Mouse (Mus musculus): ENCODE measurements at regions not wholly inside any gene's neighbourhood (a gene's known extent, or its start where the extent isn't known, plus 50 kb on each side); places are given as distances from the start of the nearest gene placed in this dataset.

GRCm38 (mm10) chr2:105454353-105454752 is 55.2 kb upstream of the Rcn1 start:
- DNase-seq, result no peak

- DNase-seq, result no peak
Observed at GRCm38 (mm10) chr2:105454836-105455235, 55.7 kb upstream of the Rcn1 start.

- no peak for DNase-seq
Observed at GRCm38 (mm10) chr2:105458643-105459042, 59.5 kb upstream of the Rcn1 start.

GRCm38 (mm10) chr2:105459512-105459911 is 60.4 kb upstream of the Rcn1 start:
- no peak for DNase-seq

GRCm38 (mm10) chr2:105465630-105466029 is 66.5 kb upstream of the Rcn1 start:
- no peak for DNase-seq

GRCm38 (mm10) chr2:105468930-105469329 is 69.8 kb upstream of the Rcn1 start:
- peak; percentile 33 for DNase-seq

GRCm38 (mm10) chr2:105476028-105476677 is 77.0 kb upstream of the Rcn1 start:
- DNase-seq, result no peak

- no peak for DNase-seq
Observed at GRCm38 (mm10) chr2:105481990-105482592, 83.0 kb upstream of the Rcn1 start.

- no peak for DNase-seq
Observed at GRCm38 (mm10) chr2:105484496-105484895, 85.4 kb upstream of the Rcn1 start.

- DNase-seq, result no peak
Observed at GRCm38 (mm10) chr2:105485286-105485685, 86.2 kb upstream of the Rcn1 start.

GRCm38 (mm10) chr2:105495796-105496195 is 96.7 kb upstream of the Rcn1 start:
- no peak for DNase-seq

GRCm38 (mm10) chr2:105504197-105504596 is 105.1 kb upstream of the Rcn1 start:
- DNase-seq, result no peak

GRCm38 (mm10) chr2:105505554-105505953 is 106.4 kb upstream of the Rcn1 start:
- no peak for DNase-seq

GRCm38 (mm10) chr2:105507160-105507559 is 108.0 kb upstream of the Rcn1 start:
- no peak for DNase-seq

- no peak for DNase-seq
Observed at GRCm38 (mm10) chr2:105510816-105511215, 111.7 kb upstream of the Rcn1 start.

- DNase-seq, result no peak
Observed at GRCm38 (mm10) chr2:105511690-105512089, 112.6 kb upstream of the Rcn1 start.

GRCm38 (mm10) chr2:105514226-105514625 is 115.1 kb upstream of the Rcn1 start:
- no peak for DNase-seq

- DNase-seq, result peak; percentile 30
Observed at GRCm38 (mm10) chr2:105514881-105515280, 115.8 kb upstream of the Rcn1 start.

GRCm38 (mm10) chr2:105515326-105515725 is 116.2 kb upstream of the Rcn1 start:
- no peak for DNase-seq

GRCm38 (mm10) chr2:105516267-105517133 is 117.4 kb upstream of the Rcn1 start:
- DNase-seq, result no peak

- no peak for DNase-seq
Observed at GRCm38 (mm10) chr2:105521841-105522240, 122.7 kb upstream of the Rcn1 start.

GRCm38 (mm10) chr2:105523297-105523802 is 124.2 kb upstream of the Rcn1 start:
- peak; percentile 50 for DNase-seq

- DNase-seq, result no peak
Observed at GRCm38 (mm10) chr2:105525111-105525610, 126.0 kb upstream of the Rcn1 start.

Measured in cerebellum, adult 11-12 months (tissue).